Mouse (Mus musculus): ENCODE results near the gene Dnhd1.
A peak's percentile ranks its signal among the peaks of the same experiment; 100 is the strongest.

Gene Dnhd1

GRCm38 (mm10) chr7:105634272-105634920 is 16.2 kb upstream of the Dnhd1 start:
- TF ChIP-seq NANOG (IDR thresholded peaks at IDR 0.05; ENCODE audit: borderline replicate concordance, low read length) = no peak
- TF ChIP-seq POU5F1 (IDR thresholded peaks at IDR 0.05; ENCODE audit: borderline replicate concordance, low read length) = no peak
- TF ChIP-seq CTCF (conservative IDR thresholded peaks at IDR 0.05; ENCODE audit: low read length) = no peak
- peaks cover 35% of the 10 kb centered on the region for H3K4me1 ChIP-seq (replicated peaks; ENCODE audit: low read depth, low read length)
- H3K9me3 ChIP-seq (ENCODE audit: low read length) = no peaks in the 10 kb centered on the region
- peaks cover 30% of the 10 kb centered on the region for H3K27me3 ChIP-seq (ENCODE audit: insufficient read depth, low read length)
- peaks cover 39% of the 10 kb centered on the region for H3K36me3 ChIP-seq (ENCODE audit: insufficient read depth, low read length)
- H3K4me3 ChIP-seq (replicated peaks; ENCODE audit: low read length) = 0 out of 2 replicates have a peak overlapping the region, but pooled peaks have one; percentile 93

- no peaks in the 10 kb centered on the region for H3K9me3 ChIP-seq (ENCODE audit: low read length)
- H3K4me1 ChIP-seq (replicated peaks; ENCODE audit: low read depth, low read length) = peaks cover 42% of the 10 kb centered on the region
- H3K4me3 ChIP-seq (replicated peaks; ENCODE audit: low read length) = no peak overlapping the region
- H3K27me3 ChIP-seq (ENCODE audit: insufficient read depth, low read length) = peaks cover 26% of the 10 kb centered on the region
- no peak for TF ChIP-seq CTCF (conservative IDR thresholded peaks at IDR 0.05; ENCODE audit: low read length)
- no peak for TF ChIP-seq NANOG (IDR thresholded peaks at IDR 0.05; ENCODE audit: borderline replicate concordance, low read length)
- H3K36me3 ChIP-seq (ENCODE audit: insufficient read depth, low read length) = peaks cover 39% of the 10 kb centered on the region
Observed at GRCm38 (mm10) chr7:105635726-105636125, 14.9 kb upstream of the Dnhd1 start.

GRCm38 (mm10) chr7:105638776-105639175 is 11.9 kb upstream of the Dnhd1 start:
- TF ChIP-seq CTCF (conservative IDR thresholded peaks at IDR 0.05; ENCODE audit: low read length) (no peak), NANOG (IDR thresholded peaks at IDR 0.05; ENCODE audit: borderline replicate concordance, low read length) (no peak), POU5F1 (IDR thresholded peaks at IDR 0.05; ENCODE audit: borderline replicate concordance, low read length) (no peak)
- peaks cover 42% of the 10 kb centered on the region for H3K4me1 ChIP-seq (replicated peaks; ENCODE audit: low read depth, low read length)
- peaks cover 14% of the 10 kb centered on the region for H3K27me3 ChIP-seq (ENCODE audit: insufficient read depth, low read length)

GRCm38 (mm10) chr7:105639304-105639703 is 11.3 kb upstream of the Dnhd1 start:
- H3K27me3 ChIP-seq (ENCODE audit: insufficient read depth, low read length) = peaks cover 9% of the 10 kb centered on the region
- H3K36me3 ChIP-seq (ENCODE audit: insufficient read depth, low read length) = peaks cover 65% of the 10 kb centered on the region
- no peaks in the 10 kb centered on the region for H3K9me3 ChIP-seq (ENCODE audit: low read length)
- peaks cover 37% of the 10 kb centered on the region for H3K4me1 ChIP-seq (replicated peaks; ENCODE audit: low read depth, low read length)
- TF ChIP-seq POU5F1 (IDR thresholded peaks at IDR 0.05; ENCODE audit: borderline replicate concordance, low read length) = no peak
- TF ChIP-seq NANOG (IDR thresholded peaks at IDR 0.05; ENCODE audit: borderline replicate concordance, low read length) = no peak
- TF ChIP-seq CTCF (conservative IDR thresholded peaks at IDR 0.05; ENCODE audit: low read length) = no peak
- peak overlapping the region; percentile 94 for H3K4me3 ChIP-seq (replicated peaks; ENCODE audit: low read length)

More at GRCm38 (mm10) chr7:105638776-105639175, 11.9 kb upstream of the Dnhd1 start:
- Histone ChIP-seq H3K4me3 (replicated peaks; ENCODE audit: low read length) (no peak overlapping the region), H3K36me3 (ENCODE audit: insufficient read depth, low read length) (peaks cover 62% of the 10 kb centered on the region), H3K9me3 (ENCODE audit: low read length) (no peaks in the 10 kb centered on the region)

GRCm38 (mm10) chr7:105639756-105640155 is 10.9 kb upstream of the Dnhd1 start, which contains the start of gene Timm10b:
Gene Timm10b (plus strand): TSS chr7:105640056.
- Histone ChIP-seq H3K4me1 (replicated peaks; ENCODE audit: low read depth, low read length) (peaks cover 34% of the 10 kb centered on the region), H3K36me3 (ENCODE audit: insufficient read depth, low read length) (peaks cover 67% of the 10 kb centered on the region), H3K4me3 (replicated peaks; ENCODE audit: low read length) (peak within 1 kb of the TSS; percentile 94), H3K27me3 (ENCODE audit: insufficient read depth, low read length) (peaks cover 5% of the 10 kb centered on the region), H3K9me3 (ENCODE audit: low read length) (no peaks in the 10 kb centered on the region)
- TF ChIP-seq NANOG (IDR thresholded peaks at IDR 0.05; ENCODE audit: borderline replicate concordance, low read length) = no peak
- TF ChIP-seq CTCF (conservative IDR thresholded peaks at IDR 0.05; ENCODE audit: low read length) = no peak
- TF ChIP-seq POU5F1 (IDR thresholded peaks at IDR 0.05; ENCODE audit: borderline replicate concordance, low read length) = no peak

- Histone ChIP-seq H3K36me3 (ENCODE audit: insufficient read depth, low read length) (peaks cover 71% of the 10 kb centered on the region), H3K27me3 (ENCODE audit: insufficient read depth, low read length) (no peaks in the 10 kb centered on the region; the same call in 1 of the 2 replicates), H3K4me3 (replicated peaks; ENCODE audit: low read length) (peak within 1 kb of the TSS; percentile 94), H3K4me1 (replicated peaks; ENCODE audit: low read depth, low read length) (peaks cover 34% of the 10 kb centered on the region), H3K9me3 (ENCODE audit: low read length) (no peaks in the 10 kb centered on the region)
- TF ChIP-seq NANOG (IDR thresholded peaks at IDR 0.05; ENCODE audit: borderline replicate concordance, low read length) = no peak
- no peak for TF ChIP-seq CTCF (conservative IDR thresholded peaks at IDR 0.05; ENCODE audit: low read length)
- TF ChIP-seq POU5F1 (IDR thresholded peaks at IDR 0.05; ENCODE audit: borderline replicate concordance, low read length) = no peak
Observed at GRCm38 (mm10) chr7:105640233-105640893, 10.3 kb upstream of the Dnhd1 start, which contains the start of the genes Arfip2 and Gm45799. Gene Arfip2 (minus strand): TSS chr7:105640416. Gene Gm45799 (plus strand): TSS chr7:105640552.

- no peaks in the 10 kb centered on the region for H3K9me3 ChIP-seq (ENCODE audit: low read length)
- no peaks in the 10 kb centered on the region for H3K27me3 ChIP-seq (ENCODE audit: insufficient read depth, low read length)
- H3K4me3 ChIP-seq (replicated peaks; ENCODE audit: low read length) = peak overlapping the region; percentile 94
- peaks cover 65% of the 10 kb centered on the region for H3K36me3 ChIP-seq (ENCODE audit: insufficient read depth, low read length)
- H3K4me1 ChIP-seq (replicated peaks; ENCODE audit: low read depth, low read length) = peaks cover 30% of the 10 kb centered on the region
- TF ChIP-seq NANOG (IDR thresholded peaks at IDR 0.05; ENCODE audit: borderline replicate concordance, low read length) (no peak), POU5F1 (IDR thresholded peaks at IDR 0.05; ENCODE audit: borderline replicate concordance, low read length) (no peak), CTCF (conservative IDR thresholded peaks at IDR 0.05; ENCODE audit: low read length) (no peak)
Observed at GRCm38 (mm10) chr7:105640894-105641255, 9.8 kb upstream of the Dnhd1 start.

- TF ChIP-seq CTCF (conservative IDR thresholded peaks at IDR 0.05; ENCODE audit: low read length) = no peak
- no peak for TF ChIP-seq POU5F1 (IDR thresholded peaks at IDR 0.05; ENCODE audit: borderline replicate concordance, low read length)
- no peak for TF ChIP-seq NANOG (IDR thresholded peaks at IDR 0.05; ENCODE audit: borderline replicate concordance, low read length)
- Histone ChIP-seq H3K4me1 (replicated peaks; ENCODE audit: low read depth, low read length) (peaks cover 26% of the 10 kb centered on the region), H3K4me3 (replicated peaks; ENCODE audit: low read length) (no peak overlapping the region), H3K36me3 (ENCODE audit: insufficient read depth, low read length) (peaks cover 55% of the 10 kb centered on the region), H3K27me3 (ENCODE audit: insufficient read depth, low read length) (no peaks in the 10 kb centered on the region), H3K9me3 (ENCODE audit: low read length) (no peaks in the 10 kb centered on the region)
Observed at GRCm38 (mm10) chr7:105641936-105642335, 8.7 kb upstream of the Dnhd1 start.
